Mouse (Mus musculus) neural tube, embryonic 12.5 days (tissue): ENCODE measurements around the gene Tex33. TPM values are rescaled to one million over a fixed set of nuclear protein-coding genes. Genes with fewer than 3 reads are reported as not detected.

Experiments used
- ATAC-seq: fragments of 200-750 bp; cut with Nextera tagmentation; 2 replicates; pipeline ENCODE4 v1.8.0; 2017; ENCODE audit warnings: low read depth, mild to moderate bottlenecking, moderate TSS enrichment, moderate library complexity; ENCODE audit not compliant: low FRiP score
- H3K27ac ChIP-seq: fragments of 300-500 bp; sonication (generic); 2 replicates; pipeline ENCODE4 v1.5.1; 2016
- H3K27me3 ChIP-seq: fragments of 300-500 bp; sonication (generic); replicated peaks from 2 replicates; pipeline ENCODE4 v1.6.1; 2016; ENCODE audit warnings: mild to moderate bottlenecking
- H3K36me3 ChIP-seq: fragments of 300-500 bp; sonication (generic); 2 replicates; pipeline ENCODE4 v1.6.1; 2016; ENCODE audit warnings: mild to moderate bottlenecking
- H3K4me1 ChIP-seq: fragments of 300-500 bp; sonication (generic); 2 replicates; pipeline ENCODE4 v1.6.1; 2016
- H3K4me2 ChIP-seq: fragments of 300-500 bp; sonication (generic); replicated peaks from 2 replicates; pipeline ENCODE4 v1.6.1; 2016; ENCODE audit warnings: mild to moderate bottlenecking
- H3K4me3 ChIP-seq: fragments of 300-500 bp; sonication (generic); 2 replicates; pipeline ENCODE4 v1.5.1; 2016
- H3K9ac ChIP-seq: fragments of 300-500 bp; sonication (generic); 2 replicates; pipeline ENCODE4 v1.6.1; 2016; ENCODE audit warnings: mild to moderate bottlenecking
- H3K9me3 ChIP-seq: fragments of 300-500 bp; sonication (generic); 2 replicates; pipeline ENCODE4 v1.6.1; 2016; ENCODE audit warnings: mild to moderate bottlenecking
- WGBS: fragments of 180-500 bp; shearing (Covaris S2); methylation state at CpG from one replicate; pipeline ENCODE4 v1.1.7; 2016; 5-methylcytosine and 5-hydroxymethylcytosine counted together
- polyA plus RNA-seq: library from polyadenylated mRNA; unstranded; fragments of >200 nt; fragmentation: Nextera tagmentation; extraction: Ambion mirVana; gene quantifications from 2 replicates; pipeline ENCODE4 v1.2.1, GENCODE M21; 2016

The Tex33 gene
- polyA plus RNA-seq, 1 experiment from 2014 or later = not detected

- Histone ChIP-seq H3K4me2 (no peak overlapping the region), H3K27me3 (no peaks in the 10 kb centered on the region), H3K9me3 (no peaks in the 10 kb centered on the region), H3K4me1 (peaks cover 41% of the 10 kb centered on the region), H3K4me3 (no peak overlapping the region), H3K36me3 (peaks cover 48% of the 10 kb centered on the region), H3K9ac (no peak overlapping the region), H3K27ac (no peak overlapping the region)
- WGBS = 89% methylated on average over 10 of the region's 10 CpGs
- no peak for ATAC-seq
These were observed 35.2 kb upstream of the Tex33 start for GRCm38 (mm10) chr15:78430874-78431273.

GRCm38 (mm10) chr15:78429871-78430622, 34.3 kb upstream of the Tex33 start:
- Histone ChIP-seq H3K36me3 (peaks cover 41% of the 10 kb centered on the region), H3K4me3 (0 out of 2 replicates have a peak overlapping the region, but pooled peaks have one; percentile 84), H3K4me2 (peak overlapping the region; percentile 76), H3K27me3 (no peaks in the 10 kb centered on the region), H3K9me3 (no peaks in the 10 kb centered on the region), H3K9ac (peak overlapping the region; percentile 84; the same call in 1 of the 2 replicates), H3K27ac (no peak overlapping the region), H3K4me1 (peaks cover 33% of the 10 kb centered on the region)
- no peak for ATAC-seq
- 81% methylated on average over 13 of the region's 13 CpGs for WGBS

GRCm38 (mm10) chr15:78429139-78429459, 33.4 kb upstream of the Tex33 start:
- Histone ChIP-seq H3K9me3 (no peaks in the 10 kb centered on the region), H3K4me3 (peak overlapping the region; percentile 84), H3K4me2 (peak overlapping the region; percentile 76), H3K36me3 (peaks cover 36% of the 10 kb centered on the region), H3K9ac (peak overlapping the region; percentile 84), H3K27ac (peak overlapping the region; percentile 53; the same call in 1 of the 2 replicates), H3K4me1 (peaks cover 24% of the 10 kb centered on the region), H3K27me3 (no peaks in the 10 kb centered on the region)
- WGBS = 0% methylated on average over 3 of the region's 3 CpGs
- no peak for ATAC-seq

GRCm38 (mm10) chr15:78428391-78429138, 32.9 kb upstream of the Tex33 start, which contains the start of gene Kctd17:
Kctd17 (plus strand) TSS chr15:78428564.
- ATAC-seq = peak; percentile 85
- Histone ChIP-seq H3K36me3 (peaks cover 31% of the 10 kb centered on the region), H3K9me3 (no peaks in the 10 kb centered on the region), H3K27ac (peak within 1 kb of the TSS; percentile 53; the same call in 1 of the 2 replicates), H3K4me3 (peak within 1 kb of the TSS; percentile 84), H3K9ac (peak within 1 kb of the TSS; percentile 84), H3K27me3 (no peaks in the 10 kb centered on the region), H3K4me2 (peak within 1 kb of the TSS; percentile 76), H3K4me1 (peaks cover 20% of the 10 kb centered on the region)
- 1% methylated on average over 52 of the region's 52 CpGs for WGBS

- no peak overlapping the region for H3K9ac ChIP-seq
- no peak overlapping the region for H3K4me3 ChIP-seq
- no peak overlapping the region for H3K27ac ChIP-seq
- no peak overlapping the region for H3K4me2 ChIP-seq
- no peaks in the 10 kb centered on the region for H3K9me3 ChIP-seq
- no peak for ATAC-seq
- 0 out of 2 replicates have a peak, but pooled peaks cover 1% of the 10 kb centered on the region for H3K36me3 ChIP-seq
- 74% methylated on average over 4 of the region's 4 CpGs for WGBS
- H3K27me3 ChIP-seq = no peaks in the 10 kb centered on the region
- H3K4me1 ChIP-seq = peaks cover 17% of the 10 kb centered on the region
These were observed 29.5 kb upstream of the Tex33 start for GRCm38 (mm10) chr15:78425230-78425629.

GRCm38 (mm10) chr15:78424507-78424906, 28.8 kb upstream of the Tex33 start:
- Histone ChIP-seq H3K4me3 (no peak overlapping the region), H3K4me2 (no peak overlapping the region), H3K4me1 (peaks cover 10% of the 10 kb centered on the region), H3K9me3 (no peaks in the 10 kb centered on the region), H3K27ac (no peak overlapping the region), H3K9ac (no peak overlapping the region), H3K27me3 (no peaks in the 10 kb centered on the region), H3K36me3 (no peaks in the 10 kb centered on the region)
- ATAC-seq = no peak
- WGBS = 26% methylated on average over 11 of the region's 11 CpGs

GRCm38 (mm10) chr15:78422046-78422956, 26.6 kb upstream of the Tex33 start:
- no peak overlapping the region for H3K27ac ChIP-seq
- ATAC-seq = no peak
- H3K36me3 ChIP-seq = no peaks in the 10 kb centered on the region
- no peaks in the 10 kb centered on the region for H3K4me1 ChIP-seq
- no peaks in the 10 kb centered on the region for H3K9me3 ChIP-seq
- H3K27me3 ChIP-seq = no peaks in the 10 kb centered on the region
- no peak overlapping the region for H3K9ac ChIP-seq
- 20% methylated on average over 16 of the region's 16 CpGs for WGBS
- no peak overlapping the region for H3K4me3 ChIP-seq
- 0 out of 2 replicates have a peak overlapping the region, but pooled peaks have one; percentile 33 for H3K4me2 ChIP-seq

GRCm38 (mm10) chr15:78420395-78420794, 24.7 kb upstream of the Tex33 start:
- no peaks in the 10 kb centered on the region for H3K9me3 ChIP-seq
- ATAC-seq = no peak
- no peaks in the 10 kb centered on the region for H3K27me3 ChIP-seq
- H3K4me3 ChIP-seq = no peak overlapping the region
- no peak overlapping the region for H3K9ac ChIP-seq
- no peaks in the 10 kb centered on the region for H3K4me1 ChIP-seq
- H3K36me3 ChIP-seq = no peaks in the 10 kb centered on the region
- H3K4me2 ChIP-seq = no peak overlapping the region
- 87% methylated on average over 13 of the region's 13 CpGs for WGBS
- no peak overlapping the region for H3K27ac ChIP-seq

- 0 out of 2 replicates have a peak, but pooled peaks cover 2% of the 10 kb centered on the region for H3K27me3 ChIP-seq
- no peak overlapping the region for H3K27ac ChIP-seq
- WGBS = 32% methylated on average over 4 of the region's 4 CpGs
- H3K4me2 ChIP-seq = no peak overlapping the region
- no peaks in the 10 kb centered on the region for H3K9me3 ChIP-seq
- H3K4me1 ChIP-seq = no peaks in the 10 kb centered on the region
- no peak for ATAC-seq
- H3K9ac ChIP-seq = no peak overlapping the region
- H3K4me3 ChIP-seq = no peak overlapping the region
- no peaks in the 10 kb centered on the region for H3K36me3 ChIP-seq
These were observed 21.2 kb upstream of the Tex33 start for GRCm38 (mm10) chr15:78416937-78417336.

- H3K27me3 ChIP-seq = peaks cover 29% of the 10 kb centered on the region
- no peak overlapping the region for H3K9ac ChIP-seq
- no peak for ATAC-seq
- no peaks in the 10 kb centered on the region; the same call in 1 of the 2 replicates for H3K36me3 ChIP-seq
- H3K27ac ChIP-seq = no peak overlapping the region
- H3K4me2 ChIP-seq = no peak overlapping the region
- WGBS = 91% methylated on average over 8 of the region's 8 CpGs
- peaks cover 13% of the 10 kb centered on the region for H3K4me1 ChIP-seq
- no peak overlapping the region for H3K4me3 ChIP-seq
- H3K9me3 ChIP-seq = no peaks in the 10 kb centered on the region
These were observed 18.4 kb upstream of the Tex33 start for GRCm38 (mm10) chr15:78414157-78414556.

- no peaks in the 10 kb centered on the region for H3K9me3 ChIP-seq
- WGBS = 68% methylated on average over 1 of the region's 1 CpGs
- ATAC-seq = no peak
- no peak overlapping the region for H3K27ac ChIP-seq
- no peak overlapping the region for H3K4me2 ChIP-seq
- H3K36me3 ChIP-seq = no peaks in the 10 kb centered on the region; the same call in 1 of the 2 replicates
- peaks cover 34% of the 10 kb centered on the region for H3K27me3 ChIP-seq
- H3K4me1 ChIP-seq = peaks cover 13% of the 10 kb centered on the region
- no peak overlapping the region for H3K9ac ChIP-seq
- no peak overlapping the region for H3K4me3 ChIP-seq
These were observed 18.0 kb upstream of the Tex33 start for GRCm38 (mm10) chr15:78413719-78414117.
